Comparison of ENCODE assay signal across 9 mouse cellular contexts in the genomic region with DNA sequence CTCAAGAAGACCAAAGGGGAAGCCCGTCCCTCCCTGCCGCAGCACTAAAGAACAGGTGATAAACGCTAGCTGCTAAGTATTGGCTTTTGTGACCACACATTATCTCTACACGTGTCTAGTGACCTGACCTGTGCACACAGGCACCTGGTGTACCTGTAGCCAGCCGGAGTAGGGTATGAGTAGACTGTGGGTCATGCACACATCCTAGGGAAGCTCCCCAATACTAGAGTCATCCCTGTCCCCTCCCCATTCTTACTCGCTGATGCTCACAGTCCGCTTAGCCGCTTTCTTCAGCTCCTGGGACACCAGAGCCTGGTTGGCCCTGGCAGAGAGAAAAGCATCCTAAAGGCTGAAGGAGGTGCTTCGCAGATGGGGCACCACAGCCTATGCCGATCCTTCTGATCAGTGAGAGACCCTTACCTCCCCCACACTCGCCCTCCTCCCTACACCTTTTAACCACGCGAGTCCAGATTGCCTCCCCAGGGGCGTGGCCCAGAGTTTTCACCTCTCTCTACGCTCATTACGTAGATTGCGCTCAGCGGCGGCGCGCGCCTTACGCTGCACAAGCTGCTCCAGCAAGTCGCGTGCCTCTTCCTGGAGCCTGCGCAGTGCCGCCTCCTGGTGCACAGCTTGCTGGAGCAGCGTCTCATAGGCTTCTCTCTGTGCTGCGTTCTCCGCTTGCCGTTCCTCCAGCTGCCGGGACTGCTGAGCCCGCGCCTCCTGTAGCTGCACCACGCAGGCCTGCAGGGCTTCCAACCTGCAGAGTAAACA. TPM values are rescaled to one million over a fixed set of nuclear protein-coding genes. Genes with fewer than 3 reads are reported as not detected.
A peak's percentile ranks its signal among the peaks of the same experiment; 100 is the strongest.
DNase-seq lines count a peak whose midpoint lies in the region; ATAC-seq lines count a peak whose summit lies in the region.
"Had no signal": no experiment of that assay in that cellular context is flagged by ENCODE, and none has a peak within 500 bp of the region (broad histone marks: within the 10 kb centered on the region; RNA-seq: fewer than 3 reads in every experiment).

No protein-coding gene starts in this region.

- peak overlapping the region; percentile 46 for H3K9ac ChIP-seq in intestine, embryonic 15.5 days

- no peaks in the 10 kb centered on the region for H3K9me3 ChIP-seq in intestine, embryonic 15.5 days

- peaks cover 5% of the 10 kb centered on the region; the same call in 1 of the 2 replicates for H3K36me3 ChIP-seq in intestine, embryonic 15.5 days

- peak overlapping the region; percentile 32; the same call in 1 of the 2 replicates for H3K27ac ChIP-seq in intestine, embryonic 15.5 days

- 9% methylated on average over 35 of the region's 35 CpGs for WGBS in intestine, embryonic 15.5 days

- DNase-seq in Muller cell, postnatal 12 days (ENCODE audit: inconsistent ontology term): peak; percentile 57
- DNase-seq in cerebellum, adult 9-10 months: peak; percentile 89
- peak; percentile 83 to 93 for DNase-seq in frontal cortex, adult 2 months (ENCODE audit: extremely low spot score in 1 of 2, low spot score in 1 of 2)
- DNase-seq in left cerebral cortex, adult 9 months (ENCODE audit: low spot score in 2 of 2): peak; percentile 76 to 89
- peak; percentile 85 to 89 for DNase-seq in lung, postnatal 4 days
- DNase-seq in right cerebral cortex, adult 18-20 months: peak; percentile 93
- DNase-seq in urinary bladder, postnatal 4 days (ENCODE audit: low spot score in 2 of 2): peak; percentile 72 to 82

- no peaks in the 10 kb centered on the region for H3K27me3 ChIP-seq in intestine, embryonic 15.5 days (replicated peaks)
- H3K27me3 ChIP-seq: Patski had no signal

- peak; percentile 85 for ATAC-seq in intestine, embryonic 15.5 days
- ATAC-seq: Patski had no signal

- H3K4me3 ChIP-seq in intestine, embryonic 15.5 days (replicated peaks): peak overlapping the region; percentile 29

- peaks cover 23% of the 10 kb centered on the region for H3K4me1 ChIP-seq in intestine, embryonic 15.5 days (replicated peaks)

- peak overlapping the region; percentile 73 for H3K4me2 ChIP-seq in intestine, embryonic 15.5 days (replicated peaks)

RNA-seq across cellular contexts. Expression of a gene that starts 5.6 kb away (rescaled TPM):
- 59.2 and 67.4 TPM in 2 replicates for polyA plus RNA-seq in frontal cortex, adult 2 months (2012; rRNA removed)
- polyA plus RNA-seq in intestine, embryonic 15.5 days (2015; fragmentation: Nextera tagmentation; extraction: Ambion mirVana): 14.3 and 16.1 TPM in 2 replicates

RNA-seq across cellular contexts. Expression of a gene that starts 20.4 kb away (rescaled TPM):
- 99.4 and 108 TPM in 2 replicates for polyA plus RNA-seq in frontal cortex, adult 2 months (2012; rRNA removed)
- 111 and 125 TPM in 2 replicates for polyA plus RNA-seq in intestine, embryonic 15.5 days (2015; fragmentation: Nextera tagmentation; extraction: Ambion mirVana)

RNA-seq across cellular contexts. Expression of a gene that starts 51.4 kb away (rescaled TPM):
- 19.5 and 20.2 TPM in 2 replicates for polyA plus RNA-seq in frontal cortex, adult 2 months (2012; rRNA removed)
- 56.3 and 58.4 TPM in 2 replicates for polyA plus RNA-seq in intestine, embryonic 15.5 days (2015; fragmentation: Nextera tagmentation; extraction: Ambion mirVana)

Comparison
In these comparisons a context has a peak if more than half of its experiments do, and no peak if none do; other contexts are left out.
1. Peak in every context shown above with its lines: DNase-seq, ATAC-seq, H3K4me3 ChIP-seq and H3K27ac ChIP-seq.